Mouse (Mus musculus): ENCODE measurements around the gene Naip1. TPM values are rescaled to one million over a fixed set of nuclear protein-coding genes. Genes with fewer than 3 reads are reported as not detected.
A peak's percentile ranks its signal among the peaks of the same experiment; 100 is the strongest.
"Not testable (repeated sequence)": the region's sequence is repeated elsewhere in the genome, so short reads cannot be mapped to it uniquely, and the experiment has no call there.

Naip1 gene
- polyA plus RNA-seq, 1 experiment from 2014 or later, result not detected

GRCm38 (mm10) chr13:100463527-100464222 is 11.0 kb upstream of the Naip1 start:
- Histone ChIP-seq H3K4me3 (ENCODE audit: low read depth, low read length) (no peak overlapping the region), H3K27me3 (replicated peaks; ENCODE audit: control insufficient read depth, insufficient read depth, low read length) (no peaks in the 10 kb centered on the region), H3K27ac (ENCODE audit: low read depth, low read length) (no peak overlapping the region), H3K9ac (ENCODE audit: low read length) (no peak overlapping the region), H3K9me3 (replicated peaks; ENCODE audit: control insufficient read depth, low read length) (peaks cover 10% of the 10 kb centered on the region; the same call in 1 of the 2 replicates), H3K36me3 (ENCODE audit: control insufficient read depth, insufficient read depth, low read length) (peaks cover 48% of the 10 kb centered on the region), H3K4me1 (ENCODE audit: control insufficient read depth, insufficient read depth, low read length) (no peaks in the 10 kb centered on the region), H3K4me2 (ENCODE audit: low read length) (no peak overlapping the region)
- ATAC-seq (no peak), DNase-seq (ENCODE audit: low spot score) (no peak)
- WGBS, result 98% methylated on average over 2 of the region's 2 CpGs

DNA sequence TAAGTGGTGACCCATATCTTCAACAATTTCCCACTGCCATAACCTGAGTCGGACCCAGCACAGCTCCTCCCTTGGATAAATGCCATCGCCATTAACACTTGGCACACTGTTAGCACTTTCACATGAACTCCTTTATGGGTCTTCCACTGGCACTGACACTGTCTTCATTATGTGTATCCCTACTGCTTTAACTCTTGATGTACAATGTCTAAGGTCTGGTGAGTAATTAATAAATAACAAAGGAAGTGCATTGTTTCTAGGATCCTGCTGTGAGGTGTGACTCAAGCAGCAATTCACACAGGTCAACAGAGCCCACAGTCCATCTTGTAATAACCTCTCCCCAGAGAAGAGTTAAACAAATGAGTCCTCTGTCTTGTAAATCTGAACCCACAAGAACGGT is 8.7 kb upstream of the Naip1 start:
- no peaks in the 10 kb centered on the region for H3K27me3 ChIP-seq (replicated peaks; ENCODE audit: control insufficient read depth, insufficient read depth, low read length)
- DNase-seq (ENCODE audit: low spot score), result peak; percentile 5
- no peak for ATAC-seq

DNA sequence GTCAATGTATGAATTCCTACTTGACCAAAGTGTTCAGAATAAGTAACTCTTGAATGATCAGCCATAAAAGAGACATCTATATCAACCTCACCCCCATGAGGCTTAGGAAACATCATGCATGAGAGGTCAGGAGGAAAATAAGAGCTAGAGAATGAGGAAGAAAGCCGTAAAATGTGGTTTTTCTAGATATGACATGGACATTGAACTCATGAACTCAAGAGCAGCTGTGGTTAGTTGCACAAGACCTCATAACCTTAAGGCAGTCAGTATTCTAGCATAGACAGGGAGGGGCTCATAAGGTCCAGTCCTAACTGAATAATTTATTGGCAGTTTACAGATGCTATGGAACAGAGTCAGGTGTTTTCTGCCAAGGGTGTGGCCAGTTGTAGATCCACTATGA is 3.2 kb downstream of the Naip1 start:
- 83% methylated on average over 1 of the region's 1 CpGs for WGBS
- no peak overlapping the region for H3K9ac ChIP-seq (ENCODE audit: low read length)
- no peaks in the 10 kb centered on the region for H3K4me1 ChIP-seq (ENCODE audit: control insufficient read depth, insufficient read depth, low read length)
- ATAC-seq (no peak), DNase-seq (ENCODE audit: low spot score) (no peak)
- no peaks in the 10 kb centered on the region for H3K27me3 ChIP-seq (replicated peaks; ENCODE audit: control insufficient read depth, insufficient read depth, low read length)
- H3K36me3 ChIP-seq (ENCODE audit: control insufficient read depth, insufficient read depth, low read length), result no peaks in the 10 kb centered on the region
- H3K4me3 ChIP-seq (ENCODE audit: low read depth, low read length), result no peak overlapping the region
- no peaks in the 10 kb centered on the region for H3K9me3 ChIP-seq (replicated peaks; ENCODE audit: control insufficient read depth, low read length)
- H3K27ac ChIP-seq (ENCODE audit: low read depth, low read length), result no peak overlapping the region
- H3K4me2 ChIP-seq (ENCODE audit: low read length), result no peak overlapping the region

More for the DNA sequence above, 8.7 kb upstream of the Naip1 start:
- H3K4me2 ChIP-seq (ENCODE audit: low read length), result no peak overlapping the region
- no peak overlapping the region for H3K9ac ChIP-seq (ENCODE audit: low read length)
- peaks cover 28% of the 10 kb centered on the region for H3K36me3 ChIP-seq (ENCODE audit: control insufficient read depth, insufficient read depth, low read length)
- no peak overlapping the region for H3K27ac ChIP-seq (ENCODE audit: low read depth, low read length)
- no peak overlapping the region for H3K4me3 ChIP-seq (ENCODE audit: low read depth, low read length)
- no peaks in the 10 kb centered on the region for H3K9me3 ChIP-seq (replicated peaks; ENCODE audit: control insufficient read depth, low read length)
- H3K4me1 ChIP-seq (ENCODE audit: control insufficient read depth, insufficient read depth, low read length), result no peaks in the 10 kb centered on the region
- WGBS, result 54% methylated on average over 3 of the region's 3 CpGs

DNA sequence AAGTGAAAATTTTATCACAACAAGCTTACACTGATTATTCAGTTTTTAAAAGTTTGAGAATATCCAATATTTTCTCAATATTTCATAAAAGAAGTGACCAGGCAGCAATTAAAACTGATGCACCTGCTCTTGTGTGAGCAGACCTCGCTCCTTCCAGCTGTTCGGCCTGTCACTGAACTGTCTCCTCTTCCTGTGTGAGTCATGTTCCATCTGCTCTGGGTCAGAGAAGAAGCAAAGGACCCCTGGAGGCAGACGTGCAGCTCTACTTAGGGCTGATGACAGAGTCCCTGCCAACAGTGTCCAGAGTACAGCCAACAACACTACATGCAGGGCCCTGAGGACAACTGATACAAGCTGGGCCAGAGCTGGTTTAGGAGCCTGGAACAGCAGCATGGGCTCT is 12.6 kb downstream of the Naip1 start:
- Histone ChIP-seq H3K4me3 (ENCODE audit: low read depth, low read length) (no peak overlapping the region), H3K9me3 (replicated peaks; ENCODE audit: control insufficient read depth, low read length) (no peaks in the 10 kb centered on the region), H3K27me3 (replicated peaks; ENCODE audit: control insufficient read depth, insufficient read depth, low read length) (no peaks in the 10 kb centered on the region), H3K4me2 (ENCODE audit: low read length) (no peak overlapping the region), H3K4me1 (ENCODE audit: control insufficient read depth, insufficient read depth, low read length) (no peaks in the 10 kb centered on the region), H3K9ac (ENCODE audit: low read length) (no peak overlapping the region), H3K36me3 (ENCODE audit: control insufficient read depth, insufficient read depth, low read length) (no peaks in the 10 kb centered on the region), H3K27ac (ENCODE audit: low read depth, low read length) (no peak overlapping the region)
- WGBS, result 78% methylated on average over 3 of the region's 3 CpGs
- ATAC-seq (no peak), DNase-seq (ENCODE audit: low spot score) (no peak)

DNA sequence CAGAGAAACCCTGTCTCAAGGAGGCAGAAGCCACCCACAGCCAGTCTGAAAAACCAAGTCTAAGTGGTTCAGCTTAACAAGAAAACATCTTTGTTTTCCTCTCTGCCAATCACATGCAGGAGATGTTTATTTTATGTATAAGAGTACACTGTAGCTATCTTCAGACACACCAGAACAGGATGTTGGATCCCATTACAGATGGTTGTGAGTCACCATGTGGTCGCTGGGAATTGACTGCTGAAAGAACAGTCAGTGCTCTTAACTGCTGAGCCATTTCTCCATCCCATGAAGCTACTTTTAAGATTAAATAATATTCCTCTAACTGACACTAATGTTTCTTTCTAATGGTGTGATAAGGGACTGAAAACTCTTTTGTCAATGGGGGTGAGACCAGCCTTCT is 14.0 kb downstream of the Naip1 start:
- no peak overlapping the region for H3K4me2 ChIP-seq (ENCODE audit: low read length)
- H3K4me3 ChIP-seq (ENCODE audit: low read depth, low read length), result no peak overlapping the region
- WGBS, result 71% methylated on average over 1 of the region's 1 CpGs
- no peak overlapping the region for H3K9ac ChIP-seq (ENCODE audit: low read length)
- no peaks in the 10 kb centered on the region for H3K9me3 ChIP-seq (replicated peaks; ENCODE audit: control insufficient read depth, low read length)
- ATAC-seq, result no peak
- no peak overlapping the region for H3K27ac ChIP-seq (ENCODE audit: low read depth, low read length)
- H3K4me1 ChIP-seq (ENCODE audit: control insufficient read depth, insufficient read depth, low read length), result no peaks in the 10 kb centered on the region
- no peak for DNase-seq (ENCODE audit: low spot score)
- no peaks in the 10 kb centered on the region for H3K27me3 ChIP-seq (replicated peaks; ENCODE audit: control insufficient read depth, insufficient read depth, low read length)
- H3K36me3 ChIP-seq (ENCODE audit: control insufficient read depth, insufficient read depth, low read length), result no peaks in the 10 kb centered on the region

DNA sequence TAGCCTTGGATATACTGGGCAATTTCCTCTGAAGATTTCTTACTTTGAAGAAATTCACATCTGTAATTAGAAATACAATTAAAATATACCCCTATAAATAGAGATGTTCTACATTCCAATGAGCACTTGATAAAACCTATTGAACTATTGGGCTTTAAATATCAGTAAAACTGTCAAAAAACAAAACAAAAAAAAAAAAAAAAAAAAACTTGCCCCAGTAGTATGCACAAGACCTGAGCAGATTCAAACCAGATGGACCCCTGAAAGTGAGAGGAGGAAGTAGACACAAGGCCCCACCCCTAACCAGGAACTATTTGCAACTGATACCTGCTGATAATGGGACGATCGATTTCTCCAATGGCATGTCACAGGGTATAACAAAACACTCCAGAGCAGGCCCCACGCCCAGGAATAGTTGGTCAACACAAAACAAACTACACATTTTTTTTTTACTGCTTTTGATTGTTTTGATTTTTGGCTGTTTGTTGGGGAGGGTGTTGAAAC is 15.3 kb downstream of the Naip1 start:
- Histone ChIP-seq H3K4me1 (ENCODE audit: control insufficient read depth, insufficient read depth, low read length) (no peaks in the 10 kb centered on the region), H3K4me2 (ENCODE audit: low read length) (no peak overlapping the region), H3K27ac (ENCODE audit: low read depth, low read length) (no peak overlapping the region), H3K4me3 (ENCODE audit: low read depth, low read length) (no peak overlapping the region), H3K36me3 (ENCODE audit: control insufficient read depth, insufficient read depth, low read length) (no peaks in the 10 kb centered on the region), H3K27me3 (replicated peaks; ENCODE audit: control insufficient read depth, insufficient read depth, low read length) (no peaks in the 10 kb centered on the region), H3K9me3 (replicated peaks; ENCODE audit: control insufficient read depth, low read length) (no peaks in the 10 kb centered on the region), H3K9ac (ENCODE audit: low read length) (no peak overlapping the region)
- WGBS, result 85% methylated on average over 3 of the region's 3 CpGs
- ATAC-seq (no peak), DNase-seq (ENCODE audit: low spot score) (no peak)

GRCm38 (mm10) chr13:100436556-100437163 is 16.0 kb downstream of the Naip1 start:
- H3K27ac ChIP-seq (ENCODE audit: low read depth, low read length); DNase-seq (ENCODE audit: low spot score): not testable (repeated sequence)
- WGBS, result 88% methylated on average over 1 of the region's 1 CpGs

DNA sequence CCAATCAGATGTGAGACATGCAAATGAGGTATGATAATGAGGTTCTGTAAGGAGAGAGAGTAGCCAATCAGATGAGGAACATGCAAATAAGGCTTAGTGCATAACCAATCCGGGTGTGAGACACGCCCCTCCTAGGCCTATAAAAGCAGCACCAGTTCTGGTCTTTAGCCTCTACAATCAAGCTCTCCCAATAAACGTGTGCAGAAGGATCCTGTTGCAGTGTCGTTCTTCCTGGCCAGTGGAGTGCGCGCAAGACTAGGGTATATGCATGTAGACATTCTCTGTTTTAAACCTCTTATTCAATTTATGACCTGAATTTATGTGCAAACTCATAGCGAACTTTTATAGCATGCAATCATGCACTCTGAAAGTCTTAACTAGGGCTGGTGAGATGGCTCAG is 32.7 kb downstream of the Naip1 start:
- not testable (repeated sequence) for H3K4me1 ChIP-seq (ENCODE audit: control insufficient read depth, insufficient read depth, low read length); DNase-seq (ENCODE audit: low spot score); H3K4me2 ChIP-seq (ENCODE audit: low read length); H3K36me3 ChIP-seq (ENCODE audit: control insufficient read depth, insufficient read depth, low read length); H3K9me3 ChIP-seq (replicated peaks; ENCODE audit: control insufficient read depth, low read length); H3K27ac ChIP-seq (ENCODE audit: low read depth, low read length); ATAC-seq; H3K4me3 ChIP-seq (ENCODE audit: low read depth, low read length); H3K9ac ChIP-seq (ENCODE audit: low read length); H3K27me3 ChIP-seq (replicated peaks; ENCODE audit: control insufficient read depth, insufficient read depth, low read length)
- 91% methylated on average over 7 of the region's 7 CpGs for WGBS

More at GRCm38 (mm10) chr13:100436556-100437163, 16.0 kb downstream of the Naip1 start:
- H3K9me3 ChIP-seq (replicated peaks; ENCODE audit: control insufficient read depth, low read length); ATAC-seq; H3K27me3 ChIP-seq (replicated peaks; ENCODE audit: control insufficient read depth, insufficient read depth, low read length); H3K36me3 ChIP-seq (ENCODE audit: control insufficient read depth, insufficient read depth, low read length); H3K4me3 ChIP-seq (ENCODE audit: low read depth, low read length); H3K4me2 ChIP-seq (ENCODE audit: low read length); H3K9ac ChIP-seq (ENCODE audit: low read length); H3K4me1 ChIP-seq (ENCODE audit: control insufficient read depth, insufficient read depth, low read length): not testable (repeated sequence)

- DNase-seq (ENCODE audit: low spot score), result no peak
- no peaks in the 10 kb centered on the region for H3K4me1 ChIP-seq (ENCODE audit: control insufficient read depth, insufficient read depth, low read length)
- H3K9me3 ChIP-seq (replicated peaks; ENCODE audit: control insufficient read depth, low read length), result no peaks in the 10 kb centered on the region
- ATAC-seq, result no peak
- no peak overlapping the region for H3K4me3 ChIP-seq (ENCODE audit: low read depth, low read length)
- no peak overlapping the region for H3K27ac ChIP-seq (ENCODE audit: low read depth, low read length)
- no peaks in the 10 kb centered on the region for H3K36me3 ChIP-seq (ENCODE audit: control insufficient read depth, insufficient read depth, low read length)
- WGBS, result 67% methylated on average over 1 of the region's 1 CpGs
- no peak overlapping the region for H3K9ac ChIP-seq (ENCODE audit: low read length)
- H3K27me3 ChIP-seq (replicated peaks; ENCODE audit: control insufficient read depth, insufficient read depth, low read length), result no peaks in the 10 kb centered on the region
- H3K4me2 ChIP-seq (ENCODE audit: low read length), result no peak overlapping the region
These were observed 38.2 kb downstream of the Naip1 start for GRCm38 (mm10) chr13:100414428-100414827.

All from forebrain, embryonic 14.5 days (tissue).